Mouse (Mus musculus) erythroblast, embryonic 14.5 days (primary cell): Measurements from ENCODE around the gene Ppy.

Source experiments
- GATA1 ChIP-seq: IDR thresholded peaks from 2 replicates; pipeline ENCODE4 v1.6.1; 2012; ENCODE audit warnings: low read length, inconsistent platforms, mixed read lengths
- TAL1 ChIP-seq: IDR thresholded peaks from 3 replicates; pipeline ENCODE4 v1.6.1; 2012; ENCODE audit warnings: low read length, inconsistent platforms, mixed read lengths

DNA sequence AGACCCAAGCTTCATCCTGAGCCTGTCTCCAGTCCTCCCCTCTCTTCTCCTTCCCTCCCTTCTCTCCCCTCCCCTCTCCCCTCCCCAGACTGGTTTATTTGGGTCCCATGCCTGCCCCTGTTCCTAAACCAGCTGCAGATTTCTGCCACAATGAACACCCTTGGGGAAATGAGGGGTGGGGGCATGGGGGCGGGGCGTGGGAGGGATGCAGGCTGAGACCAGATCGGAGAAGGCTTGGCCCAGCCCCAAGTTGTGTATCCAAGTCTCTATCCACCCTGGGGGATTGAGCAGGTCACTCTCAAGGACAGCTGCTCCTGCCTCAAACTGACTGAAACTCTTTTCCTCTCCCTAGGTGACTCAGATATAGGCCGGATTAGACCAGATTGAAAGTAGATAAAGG is 33.4 kb upstream of the Ppy start:
- TF ChIP-seq GATA1 (no peak), TAL1 (no peak)
